Mouse (Mus musculus) gastrocnemius, postnatal 25 days (tissue): ENCODE measurements around the gene Dap. TPM values are rescaled to one million over a fixed set of nuclear protein-coding genes. Genes with fewer than 3 reads are reported as not detected.

Source experiments
- DNase-seq: peaks from one replicate; pipeline ENCODE4 v3.0.0; 2022
- total RNA-seq, 2 experiments: library from RNA; stranded (reverse); gene quantifications; 1 replicate in 1 of 2; 2 replicates in 1 of 2; pipeline ENCODE4 v1.2.3; 2021

The Dap gene
- total RNA-seq, 2 experiments from 2014 or later: 11.1 to 18.9 TPM

DNA sequence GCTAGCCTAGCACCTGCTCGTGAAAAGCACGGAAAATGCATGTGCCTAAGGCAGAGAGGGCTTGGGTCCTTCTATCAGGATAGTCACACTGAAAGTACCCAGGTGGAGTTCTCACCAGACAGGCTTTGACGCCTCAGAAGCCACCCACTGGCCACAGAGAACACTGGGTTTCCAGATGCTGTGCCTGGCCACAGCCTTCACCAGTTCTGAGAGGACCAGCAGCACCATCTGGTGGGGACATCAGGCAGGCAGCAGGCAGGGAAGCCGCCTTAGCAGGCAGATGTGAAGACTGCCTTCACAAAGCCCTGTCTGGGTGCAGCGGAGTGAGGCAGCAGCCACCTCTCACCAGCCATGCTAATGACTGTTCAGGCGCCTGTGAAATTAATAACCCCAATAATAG is 40.7 kb downstream of the Dap start:
- peak; percentile 66 for DNase-seq

DNA sequence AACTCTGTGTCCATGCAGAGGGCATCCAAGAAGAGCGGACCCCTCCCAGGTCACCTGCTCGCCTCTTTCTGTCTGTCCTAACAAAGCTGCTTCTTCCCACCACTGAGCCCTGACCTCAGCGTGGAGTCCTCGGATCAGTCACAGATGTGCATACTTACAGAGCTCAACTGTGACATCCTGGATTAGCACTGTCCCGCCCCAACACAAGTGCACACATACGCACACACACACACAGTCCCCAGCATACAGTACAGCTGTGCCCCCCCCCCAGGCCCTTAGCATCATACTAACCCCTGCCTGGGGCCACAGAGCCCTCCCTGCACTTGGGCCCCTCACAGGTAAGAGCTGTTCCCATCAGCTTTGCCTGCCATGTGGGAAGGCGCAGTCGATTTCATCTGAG is 41.3 kb downstream of the Dap start:
- DNase-seq: no peak

DNA sequence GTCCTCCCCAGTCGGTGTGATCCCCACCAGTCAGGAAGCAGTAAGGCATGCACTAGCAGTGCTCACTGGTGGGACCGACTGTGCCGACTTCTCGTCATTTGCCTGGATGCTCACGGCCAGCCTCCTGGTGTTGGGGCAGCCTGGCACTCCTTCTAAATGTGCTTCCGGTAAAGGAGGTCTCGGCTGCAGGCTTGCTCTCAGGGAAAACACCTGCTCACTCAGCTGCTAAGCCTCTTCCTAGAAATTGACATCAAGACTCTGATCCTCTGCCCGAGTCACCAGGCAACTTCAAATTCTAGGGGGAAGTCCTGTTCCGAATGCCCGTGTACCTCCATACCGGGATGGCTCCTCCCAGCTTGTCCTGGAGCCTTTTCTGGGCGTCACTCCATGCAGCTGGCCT is 41.7 kb downstream of the Dap start:
- DNase-seq: no peak

DNA sequence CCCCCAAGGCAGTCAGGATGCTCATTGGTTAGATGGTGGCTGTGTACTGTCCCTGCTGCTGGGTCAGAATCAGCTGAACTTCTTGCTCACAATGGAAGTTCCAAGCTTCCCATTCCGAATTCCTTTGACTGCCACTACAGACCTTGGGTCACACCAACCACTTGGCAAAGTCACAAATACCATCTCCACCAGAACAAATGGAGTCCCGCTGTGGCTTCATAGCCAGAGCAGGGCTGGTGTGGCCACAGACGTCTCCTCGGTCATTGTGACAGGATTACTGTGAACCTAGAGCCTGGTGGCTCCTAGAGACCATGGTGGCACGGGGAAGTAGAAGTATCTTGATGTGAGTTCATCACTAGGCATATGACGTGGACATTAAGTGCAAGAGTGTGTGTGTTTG is 44.0 kb downstream of the Dap start:
- DNase-seq: no peak

DNA sequence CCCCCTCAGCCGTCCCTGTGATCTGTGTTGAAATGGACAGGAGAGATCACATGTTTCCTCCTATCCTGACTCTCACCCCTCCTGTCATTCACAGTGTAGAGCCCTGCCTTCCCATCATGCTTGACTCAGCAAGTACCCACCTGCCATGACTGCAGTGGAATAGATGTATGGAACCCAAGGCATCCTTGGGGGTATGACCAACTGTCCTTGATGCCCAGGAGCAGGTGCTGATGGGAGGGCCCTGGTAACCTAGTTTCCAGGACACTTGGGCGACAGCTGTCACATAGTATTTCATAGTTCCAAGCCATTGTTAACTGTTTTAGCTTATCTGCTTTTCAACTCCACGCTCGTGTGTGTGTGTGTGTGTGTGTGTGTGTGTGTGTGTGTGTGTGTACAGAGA is 45.4 kb downstream of the Dap start:
- DNase-seq: no peak

DNA sequence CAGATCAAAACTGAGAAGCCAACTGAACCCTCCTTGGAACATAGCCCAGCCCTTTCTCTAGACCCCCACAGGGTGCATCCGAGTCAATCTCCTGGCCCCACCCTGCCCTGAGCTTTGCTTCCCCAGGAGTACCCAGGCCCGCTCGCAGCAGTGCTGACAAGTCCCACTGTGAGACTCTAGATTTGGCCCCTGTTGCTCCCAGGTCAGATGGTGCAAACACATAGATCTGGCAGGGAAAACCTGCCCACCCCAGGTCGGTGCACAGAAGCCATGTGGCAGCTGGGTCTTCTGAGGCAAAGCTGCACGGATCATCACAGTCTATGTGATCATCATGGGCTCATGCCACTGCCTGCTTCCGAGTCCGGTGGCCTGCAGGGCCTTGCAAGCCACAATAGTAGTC is 48.6 kb downstream of the Dap start:
- no peak for DNase-seq

DNA sequence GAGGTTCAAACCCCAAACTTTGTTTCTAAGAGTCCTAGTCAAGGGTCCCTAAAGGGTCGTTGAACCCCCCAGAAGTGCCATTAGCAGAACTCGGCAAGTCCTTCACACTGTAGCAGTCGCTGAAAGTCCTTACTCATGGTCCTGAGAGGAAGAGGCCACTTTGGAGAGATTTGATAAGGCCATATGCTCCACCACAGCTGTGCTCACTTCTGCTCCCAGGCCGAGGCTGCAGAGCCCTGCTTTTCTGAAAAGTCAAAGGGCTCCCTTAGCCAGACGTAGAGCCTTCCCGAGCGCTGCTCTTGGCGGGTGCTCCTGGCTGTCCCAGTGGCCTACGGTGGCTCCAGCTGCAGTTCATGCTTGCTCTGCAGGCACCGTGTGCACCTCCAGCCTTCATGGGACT is 49.4 kb downstream of the Dap start:
- no peak for DNase-seq

DNA sequence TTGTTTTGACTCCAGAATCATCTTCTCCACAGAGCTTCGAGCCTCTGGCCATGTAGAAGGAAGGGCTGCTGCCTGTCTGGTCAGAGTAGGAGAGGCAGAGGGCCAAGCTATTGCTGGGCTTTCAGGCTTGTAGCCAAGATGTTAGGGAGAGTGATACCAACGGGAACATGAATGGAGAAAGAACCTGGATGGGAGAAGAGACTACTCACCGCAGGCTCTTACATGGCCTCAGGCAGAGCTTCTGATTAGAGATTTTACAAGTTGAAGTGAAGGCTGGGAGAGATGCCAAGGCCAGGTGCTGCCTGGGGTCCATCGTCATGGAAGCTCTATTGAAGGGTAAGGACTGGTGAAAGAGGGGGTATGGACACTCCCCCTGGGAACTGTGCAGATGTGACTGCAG is 54.0 kb downstream of the Dap start:
- no peak for DNase-seq

DNA sequence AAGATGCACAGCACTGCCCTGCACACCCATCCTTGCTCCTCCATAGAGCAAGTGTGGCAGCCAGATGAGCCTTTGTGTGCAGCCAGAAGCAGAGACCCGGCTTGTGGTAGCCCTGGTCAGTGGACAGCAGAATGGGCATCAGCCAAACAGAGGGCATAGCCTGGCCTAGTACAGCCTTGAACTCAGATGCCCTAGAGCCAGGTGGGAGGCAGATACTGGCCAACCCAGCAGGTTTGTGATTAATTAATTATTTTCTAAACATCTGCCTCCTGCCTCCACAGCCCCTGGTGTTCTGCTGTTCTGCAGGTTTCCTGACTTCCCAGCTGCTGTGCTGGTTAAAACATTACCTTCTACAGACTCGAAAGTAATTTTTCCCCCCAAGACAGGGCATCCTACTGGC is 55.0 kb downstream of the Dap start:
- DNase-seq: no peak

DNA sequence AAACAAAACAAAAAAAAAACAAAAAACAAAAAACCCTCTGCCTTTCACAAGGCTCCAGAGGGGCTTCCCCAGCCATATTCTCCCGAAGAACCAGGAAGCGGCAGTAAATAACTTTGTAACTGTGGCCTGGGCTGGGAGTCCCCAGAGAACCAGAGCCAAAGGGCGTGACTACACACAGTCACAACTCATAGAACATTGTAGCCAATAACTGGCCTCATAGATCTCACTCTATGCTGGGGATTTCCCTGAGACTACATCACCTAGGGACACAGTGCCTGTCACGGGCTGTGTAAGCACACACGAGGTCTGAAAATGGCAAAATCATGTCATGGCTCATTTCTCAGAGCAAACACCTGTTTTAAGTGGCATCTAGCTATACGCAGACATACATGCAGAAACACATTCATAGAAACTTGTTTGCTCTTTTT is 55.5 kb downstream of the Dap start:
- no peak for DNase-seq

DNA sequence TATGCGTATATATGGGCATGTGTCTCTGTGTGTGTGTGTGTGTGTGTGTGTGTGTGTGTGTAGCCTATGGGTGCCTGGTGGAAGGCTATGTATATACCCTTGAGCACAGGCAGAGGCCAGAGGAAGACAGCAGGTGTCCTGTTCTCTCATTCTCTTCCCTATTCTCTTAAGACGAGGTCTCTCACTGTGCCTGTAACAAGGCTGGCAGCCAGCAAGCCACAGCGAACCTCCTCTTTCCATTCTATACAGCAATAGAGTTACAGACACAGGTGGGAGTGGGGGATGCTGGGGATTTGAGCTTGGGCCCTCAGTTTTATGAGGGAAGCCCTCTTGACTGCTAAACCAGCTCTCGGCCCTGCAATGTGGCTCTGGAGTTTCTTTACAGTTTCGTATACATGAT is 55.9 kb downstream of the Dap start:
- no peak for DNase-seq

DNA sequence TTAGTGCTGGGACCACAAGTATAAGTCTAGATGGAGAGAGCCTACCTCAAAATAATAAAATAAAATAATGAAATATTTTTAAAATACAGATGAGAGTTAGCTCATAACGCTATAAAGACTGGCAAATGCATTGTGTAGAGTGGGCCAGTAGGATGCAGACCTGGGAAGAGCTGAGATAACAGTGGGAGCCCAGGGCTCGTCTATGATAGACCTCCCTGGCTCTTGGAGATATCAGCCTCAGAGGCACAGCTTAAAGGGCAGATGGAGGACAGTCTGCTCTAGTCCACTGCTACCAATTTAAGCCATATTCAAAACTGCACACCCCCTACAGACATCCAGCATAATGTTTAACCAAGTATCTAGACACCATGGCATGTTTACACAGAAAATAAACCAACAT is 56.6 kb downstream of the Dap start:
- no peak for DNase-seq

DNA sequence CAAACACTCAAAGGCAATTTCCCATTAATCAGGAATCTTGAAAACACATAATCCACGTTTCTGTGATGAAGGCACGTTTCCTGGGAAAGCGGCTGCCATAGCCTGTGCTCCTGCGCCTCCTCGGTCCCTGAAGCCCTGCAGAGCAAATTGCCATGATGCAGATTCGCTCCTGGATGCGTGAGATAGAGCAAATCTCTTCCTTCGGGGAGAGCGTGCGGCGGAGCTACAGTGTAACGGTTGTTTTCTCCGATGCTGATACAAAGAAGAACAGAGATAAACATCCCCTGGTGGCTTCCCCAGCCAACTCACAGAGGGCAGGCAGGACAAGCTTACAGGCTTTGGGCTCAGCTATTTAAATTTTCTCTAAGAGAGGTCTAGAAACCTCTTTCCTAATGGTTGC is 57.7 kb downstream of the Dap start:
- no peak for DNase-seq

DNA sequence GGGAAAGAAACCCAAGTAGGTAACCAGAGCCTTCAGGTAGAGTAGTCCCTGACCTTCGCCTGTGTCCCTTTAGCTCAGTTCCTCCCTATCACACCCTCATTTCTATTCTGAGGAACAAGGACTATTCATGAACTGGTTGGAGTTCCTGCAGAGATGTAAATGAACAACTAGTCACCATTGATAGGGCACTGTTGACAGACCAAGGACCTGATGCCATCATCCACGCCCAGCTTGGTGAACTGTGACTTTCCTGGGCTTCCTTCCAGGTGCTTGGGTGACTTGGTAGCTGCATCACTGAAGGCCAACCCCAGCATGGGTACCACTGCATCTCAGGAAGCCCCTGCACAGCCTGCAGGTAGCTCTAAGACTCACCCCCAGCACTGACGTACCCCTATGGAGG is 58.2 kb downstream of the Dap start:
- DNase-seq: no peak

DNA sequence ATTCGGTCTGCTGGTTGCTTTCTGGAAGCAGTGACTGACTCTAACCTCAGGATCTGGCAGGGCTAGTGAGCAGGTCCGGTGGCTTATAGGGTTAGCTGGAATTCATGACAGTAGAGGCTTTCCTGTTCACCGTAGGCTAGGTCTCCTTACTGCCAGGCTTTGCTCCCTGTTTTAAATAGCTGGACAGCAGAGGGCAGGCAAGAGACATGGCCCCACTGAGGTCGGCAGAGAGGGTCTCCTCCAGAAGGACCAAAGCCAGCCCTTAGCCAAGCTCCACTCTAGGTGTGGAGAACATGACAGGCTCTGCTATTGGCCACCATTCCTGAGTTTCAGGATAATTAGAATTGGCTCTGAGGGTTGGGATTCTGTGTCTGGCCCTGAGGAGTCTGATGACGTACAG is 60.0 kb downstream of the Dap start:
- no peak for DNase-seq

DNA sequence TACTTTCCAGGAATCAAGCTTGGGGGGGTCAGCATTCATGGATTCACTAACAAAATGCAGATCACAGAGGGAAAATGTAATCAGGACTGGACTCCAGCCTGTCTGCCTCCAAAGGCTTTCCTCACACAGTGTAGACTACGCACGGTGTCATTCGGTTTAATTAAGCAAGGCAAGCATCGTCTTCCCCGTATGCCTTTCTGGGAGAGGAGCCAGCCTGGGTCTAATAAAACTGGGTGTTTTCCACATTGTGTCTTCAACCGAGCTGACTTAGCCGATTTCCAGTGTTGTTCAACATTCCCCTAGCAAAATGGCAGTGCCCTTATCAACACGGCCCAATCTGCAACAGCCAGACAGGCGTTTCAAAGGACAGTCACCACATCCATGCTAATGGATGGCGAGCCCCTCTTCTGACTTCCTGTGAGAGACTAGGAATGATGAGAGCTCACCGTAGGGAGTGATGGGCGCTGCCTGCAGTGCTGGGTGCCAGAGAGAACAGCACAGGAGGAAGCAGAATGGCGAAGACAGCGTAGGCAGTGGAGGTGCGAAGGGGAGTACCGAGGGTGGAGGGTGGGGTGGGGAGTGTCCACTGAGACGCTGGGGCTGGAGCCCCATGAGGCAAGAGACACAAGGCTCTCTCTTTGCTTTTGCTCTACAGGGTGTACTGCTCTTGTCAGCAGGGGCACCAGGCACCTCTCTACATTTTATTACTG is 61.0 kb downstream of the Dap start:
- no peak for DNase-seq

DNA sequence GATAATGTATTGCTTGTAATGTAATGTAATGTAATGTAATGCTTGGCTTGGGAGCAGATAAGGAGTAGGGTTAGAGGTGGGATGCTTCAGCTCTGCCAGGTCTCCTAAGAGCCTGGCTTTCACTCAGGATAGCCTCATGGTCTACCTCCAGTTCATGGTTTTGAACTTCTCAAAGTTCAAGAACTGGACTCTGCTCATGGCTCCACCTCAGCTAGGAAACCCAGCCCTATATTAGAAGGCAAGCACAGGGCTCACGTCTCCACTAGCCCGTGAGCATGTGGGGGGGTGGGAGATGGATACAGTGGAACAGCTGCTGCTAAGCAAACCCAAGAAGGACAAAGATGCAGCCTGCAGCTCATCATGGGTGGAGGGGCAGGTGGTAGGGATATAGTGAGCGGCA is 61.6 kb downstream of the Dap start:
- no peak for DNase-seq

DNA sequence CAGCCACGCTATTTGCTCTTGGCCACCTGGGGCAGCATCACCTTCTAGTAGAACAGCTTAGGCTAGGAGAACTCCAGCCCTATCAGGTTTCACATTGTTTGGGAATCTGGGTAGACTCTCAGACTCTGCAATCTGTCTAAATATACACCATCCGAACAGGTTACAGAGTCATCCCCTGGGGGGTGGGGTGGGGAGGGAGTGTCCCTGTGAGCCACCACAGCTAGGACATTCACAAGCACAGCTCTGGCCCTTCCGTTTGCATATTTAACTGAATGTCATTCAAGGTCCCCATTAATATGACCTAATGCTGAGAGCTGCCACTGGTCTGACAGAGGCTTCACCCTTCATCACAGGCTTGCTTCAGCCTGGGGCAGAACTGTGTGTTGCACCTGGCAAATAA is 68.5 kb downstream of the Dap start:
- no peak for DNase-seq

DNA sequence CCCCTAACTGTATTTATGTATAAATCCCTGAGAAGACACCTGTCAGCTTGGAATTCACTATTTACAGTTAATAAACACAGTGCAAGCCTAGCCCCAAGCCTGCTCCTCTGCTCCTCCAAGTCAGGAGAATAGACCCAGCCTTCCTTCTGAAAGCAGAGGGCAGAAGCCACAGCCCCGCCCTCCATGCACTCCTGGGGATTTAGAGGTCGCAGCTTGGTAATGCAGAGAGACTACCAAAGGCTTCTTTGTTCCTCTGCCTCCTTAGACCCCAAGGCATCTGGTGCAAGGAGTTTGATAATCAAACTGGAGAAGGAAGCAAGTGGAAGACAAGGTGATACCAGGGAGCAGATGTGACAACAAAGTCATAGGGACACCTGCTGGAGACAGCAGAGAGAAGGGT is 70.2 kb downstream of the Dap start:
- DNase-seq: no peak

DNA sequence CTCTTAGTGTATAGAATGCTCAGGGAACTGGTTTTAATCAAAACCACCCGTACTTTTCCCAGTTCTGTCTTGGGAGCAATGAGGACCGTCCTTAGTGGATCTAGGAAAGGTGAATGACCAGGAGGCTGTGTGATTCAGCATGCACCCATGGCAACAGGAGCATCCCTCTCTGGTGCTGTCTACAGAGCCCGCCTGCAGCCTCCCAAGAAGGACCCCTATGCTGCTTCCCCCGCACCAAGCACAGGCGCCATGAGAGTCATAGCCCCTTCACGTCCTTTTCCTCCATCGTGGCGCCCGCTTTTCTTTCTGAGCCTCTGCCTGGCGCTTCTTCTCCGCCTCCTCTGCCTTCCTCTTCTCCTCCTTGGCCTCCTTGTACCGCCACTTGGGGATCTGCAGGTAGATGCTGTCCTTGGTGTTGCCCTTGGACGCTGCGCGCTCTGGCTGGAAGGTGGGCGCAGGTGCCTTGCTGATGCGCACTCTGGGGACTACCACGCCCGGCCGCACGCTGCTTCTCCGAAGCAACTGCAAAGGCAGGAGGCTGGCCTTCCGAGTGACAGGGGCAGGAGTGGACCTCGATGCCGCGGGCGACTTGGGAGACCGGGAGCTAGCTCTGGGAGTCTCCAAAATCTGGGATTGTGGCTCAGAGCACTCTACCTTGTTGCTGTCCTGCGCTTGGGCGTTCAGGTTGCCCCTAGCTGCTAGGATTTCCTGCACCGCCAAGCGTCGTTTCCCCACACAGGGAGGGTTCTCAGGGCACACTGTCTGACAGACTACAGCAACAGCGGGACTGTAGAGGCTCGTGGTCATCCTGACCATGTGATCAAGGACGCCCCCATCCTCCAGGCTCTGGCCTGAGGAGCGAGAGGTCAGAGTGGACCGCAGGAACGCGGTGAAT is 73.0 kb downstream of the Dap start:
- DNase-seq: no peak

DNA sequence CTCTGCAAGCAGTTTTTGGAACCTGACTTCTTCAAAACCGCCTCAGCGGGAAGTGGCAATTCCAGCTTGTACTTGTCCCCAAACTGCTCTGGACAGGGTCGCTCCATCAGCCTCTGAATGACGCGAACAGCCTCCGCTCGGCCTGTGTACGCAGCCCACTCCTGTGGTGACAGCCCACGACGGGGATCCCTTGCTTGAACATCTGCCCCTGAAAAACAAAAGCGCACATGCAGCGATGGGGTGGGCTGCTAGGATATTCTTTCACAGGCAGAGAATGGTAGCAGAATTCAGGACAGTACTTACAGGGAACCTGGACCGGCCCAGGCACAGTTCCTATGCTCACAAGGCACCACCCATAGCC is 73.6 kb downstream of the Dap start:
- DNase-seq: no peak

DNA sequence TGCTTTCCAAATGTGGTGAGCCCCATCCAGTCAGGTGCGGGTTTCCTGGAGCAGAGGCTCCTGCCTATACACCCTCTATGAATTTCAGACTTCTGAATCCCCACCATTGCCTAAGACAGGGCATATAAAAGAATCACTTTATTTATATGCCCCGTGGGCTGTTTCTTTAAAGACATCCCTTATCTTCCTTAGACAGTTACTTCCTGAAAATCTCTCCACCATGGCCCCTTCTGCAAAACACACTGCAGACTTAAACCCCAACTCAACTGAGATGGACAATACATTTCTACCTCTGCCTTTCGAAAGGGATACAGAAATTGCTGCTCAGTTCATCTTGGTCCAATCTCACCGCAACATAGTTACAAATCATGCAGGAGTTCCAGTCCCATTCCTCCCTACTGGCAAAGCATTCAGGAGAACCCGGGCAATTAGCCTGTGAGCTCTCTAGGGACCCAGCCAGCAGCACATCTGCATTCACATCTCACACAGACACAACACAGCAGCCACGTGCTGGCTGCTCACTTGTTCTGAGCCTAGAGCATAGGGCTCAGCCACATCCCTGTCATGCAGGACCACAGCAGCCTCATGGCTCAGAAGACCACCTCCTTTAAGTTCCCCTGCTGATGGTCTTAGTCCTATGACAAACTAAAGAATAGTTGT is 75.3 kb downstream of the Dap start:
- peak; percentile 38 for DNase-seq

DNA sequence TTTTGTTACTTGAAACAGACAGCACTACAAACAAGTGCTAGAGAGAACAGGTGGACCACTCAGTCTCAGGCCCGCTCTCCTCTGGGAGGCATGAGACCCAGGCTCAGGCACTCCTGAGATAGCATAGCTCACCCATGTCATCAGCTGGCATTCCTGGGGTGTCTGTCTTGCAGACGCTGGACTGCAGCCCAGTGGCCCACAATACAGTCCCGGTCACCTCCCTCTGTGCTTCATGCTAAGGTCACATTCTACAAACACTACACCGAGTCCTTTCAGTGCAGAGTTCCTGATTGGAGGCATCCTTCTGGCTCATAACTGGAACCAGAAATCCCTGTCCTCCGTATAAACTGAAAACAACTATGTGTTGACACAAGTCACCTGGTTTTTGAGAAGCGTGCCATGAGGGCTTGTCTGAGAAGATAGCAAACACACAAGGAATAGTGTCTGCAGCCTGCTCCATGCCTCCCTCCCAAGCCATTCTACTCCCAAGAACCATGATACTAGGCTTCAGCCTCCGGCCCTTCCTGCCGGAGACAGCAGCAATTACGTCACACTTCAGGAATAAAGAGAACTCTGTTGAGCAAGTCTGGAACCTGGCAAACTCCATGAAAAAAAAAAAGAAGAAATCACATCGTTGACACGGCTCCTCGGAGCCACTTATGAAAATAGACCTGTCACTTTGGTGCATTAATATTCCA is 78.3 kb downstream of the Dap start:
- DNase-seq: no peak
